Mouse (Mus musculus) heart, postnatal 10 days (tissue): ENCODE measurements around the gene Mmp28. TPM values are rescaled to one million over a fixed set of nuclear protein-coding genes. Genes with fewer than 3 reads are reported as not detected.

Source experiments
- DNase-seq, 2 experiments: peaks; one replicate each; pipeline ENCODE4 v3.0.0; 2021
- intact Hi-C: fragments of 180-260 bp; cut with DNase I; formaldehyde crosslinking; loops from one replicate; pipeline ENCODE4 v1.15.1; 2025
- total RNA-seq, 2 experiments: library from RNA; stranded (reverse); gene quantifications; 2 replicates each; pipeline ENCODE4 v1.2.3; 2021

Mmp28 gene
- total RNA-seq: 1 to 10 TPM; 7.4 to 8.4 TPM

- peak; percentile 73 to 79 for DNase-seq
- intact Hi-C loops: no loop called here
Measured at GRCm38 (mm10) chr11:83462711-83463244, at the start of gene Mmp28. TSS of gene Mmp28 (minus strand) at chr11:83463071.

- intact Hi-C loops: no loop called here
- DNase-seq: no peak
Measured at GRCm38 (mm10) chr11:83509521-83509920, 46.6 kb upstream of the Mmp28 start.

- no peak for DNase-seq
- intact Hi-C loops: no loop called here
Measured at GRCm38 (mm10) chr11:83504308-83504707, 41.4 kb upstream of the Mmp28 start.

GRCm38 (mm10) chr11:83495571-83495970 is 32.7 kb upstream of the Mmp28 start:
- DNase-seq: no peak
- intact Hi-C loops: no loop called here

- intact Hi-C loops: no loop called here
- no peak for DNase-seq
Measured at GRCm38 (mm10) chr11:83491488-83491887, 28.6 kb upstream of the Mmp28 start.

- peak in 1 of 2 experiments; percentile 35 for DNase-seq
- intact Hi-C loops: no loop called here
Measured at GRCm38 (mm10) chr11:83473235-83474016, 10.6 kb upstream of the Mmp28 start.

GRCm38 (mm10) chr11:83472324-83473234 is 9.7 kb upstream of the Mmp28 start, which contains the start of gene Taf15:
TSS of gene Taf15 (plus strand) at chr11:83473086.
- DNase-seq: peak; percentile 99
- intact Hi-C loops: loop anchor here (1.0 kb wide), 1 partner anchor 29 kb away; no protein-coding TSS in a partner anchor

GRCm38 (mm10) chr11:83471766-83472165 is 8.9 kb upstream of the Mmp28 start:
- intact Hi-C loops: loop anchor here (1.0 kb wide), 1 partner anchor 28 kb away; no protein-coding TSS in a partner anchor
- DNase-seq: no peak

GRCm38 (mm10) chr11:83468765-83469164 is 5.9 kb upstream of the Mmp28 start:
- intact Hi-C loops: no loop called here
- no peak for DNase-seq

GRCm38 (mm10) chr11:83467120-83467652 is 4.3 kb upstream of the Mmp28 start:
- intact Hi-C loops: no loop called here

GRCm38 (mm10) chr11:83465976-83466375 is 3.1 kb upstream of the Mmp28 start:
- DNase-seq: peak; percentile 77 to 81
- intact Hi-C loops: no loop called here

More at GRCm38 (mm10) chr11:83467120-83467652, 4.3 kb upstream of the Mmp28 start:
- peak; percentile 79 to 86 for DNase-seq

GRCm38 (mm10) chr11:83461462-83462027 is 1.3 kb downstream of the Mmp28 start:
- DNase-seq: no peak
- intact Hi-C loops: no loop called here

GRCm38 (mm10) chr11:83457912-83458601 is 4.8 kb downstream of the Mmp28 start:
- intact Hi-C loops: no loop called here
- DNase-seq: no peak

GRCm38 (mm10) chr11:83457257-83457656 is 5.6 kb downstream of the Mmp28 start:
- DNase-seq: no peak
- intact Hi-C loops: no loop called here

- intact Hi-C loops: no loop called here
- no peak for DNase-seq
Measured at GRCm38 (mm10) chr11:83455608-83456007, 7.3 kb downstream of the Mmp28 start.

- intact Hi-C loops: no loop called here
- DNase-seq: peak; percentile 53 to 63
Measured at GRCm38 (mm10) chr11:83454548-83454947, 8.3 kb downstream of the Mmp28 start.

GRCm38 (mm10) chr11:83451281-83451680 is 11.6 kb downstream of the Mmp28 start:
- DNase-seq: no peak
- intact Hi-C loops: no loop called here

- intact Hi-C loops: no loop called here
- DNase-seq: no peak
Measured at GRCm38 (mm10) chr11:83450550-83450949, 12.3 kb downstream of the Mmp28 start.

GRCm38 (mm10) chr11:83449298-83449697 is 13.6 kb downstream of the Mmp28 start:
- DNase-seq: no peak
- intact Hi-C loops: no loop called here

- intact Hi-C loops: no loop called here
- DNase-seq: peak; percentile 62
Measured at GRCm38 (mm10) chr11:83448927-83449236, 14.0 kb downstream of the Mmp28 start.
